Comparison of ENCODE assay signal across 8 mouse cellular contexts in genomic region chr7:126648486-126648885, GRCm38 (mm10). TPM values are rescaled to one million over a fixed set of nuclear protein-coding genes. Genes with fewer than 3 reads are reported as not detected.
A peak's percentile ranks its signal among the peaks of the same experiment; 100 is the strongest.
DNase-seq lines count a peak whose midpoint lies in the region; ATAC-seq and TF ChIP-seq lines count a peak whose summit lies in the region.

No protein-coding gene starts in this region.

- 76% methylated on average over 4 of the region's 4 CpGs for WGBS in limb, embryonic 14.5 days
- WGBS in stomach, embryonic 14.5 days, result 76% methylated on average over 4 of the region's 4 CpGs

- no peak for ATAC-seq in erythroblast, adult 5-6 weeks (replicated peaks; ENCODE audit: low FRiP score, poor library complexity, severe bottlenecking)
- ATAC-seq in limb, embryonic 14.5 days (ENCODE audit: low FRiP score, low read depth), result no peak
- no peak for ATAC-seq in stomach, embryonic 14.5 days (ENCODE audit: insufficient number of reproducible peaks, insufficient read depth, low FRiP score, low read depth)
- no peak for ATAC-seq in inflammation-experienced regulatory T-cells, adult 6 months

- H3K9ac ChIP-seq in limb, embryonic 14.5 days (ENCODE audit: low read depth, low read length, severe bottlenecking), result no peak overlapping the region
- H3K9ac ChIP-seq in stomach, embryonic 14.5 days (replicated peaks; ENCODE audit: low read depth, low read length), result no peak overlapping the region

- H3K4me2 ChIP-seq in limb, embryonic 14.5 days (replicated peaks; ENCODE audit: low read depth, low read length, severe bottlenecking), result peak overlapping the region; percentile 75; the same call in 1 of the 2 replicates
- H3K4me2 ChIP-seq in stomach, embryonic 14.5 days (replicated peaks; ENCODE audit: low read depth, low read length), result peak overlapping the region; percentile 67; the same call in 1 of the 2 replicates

- H3K36me3 ChIP-seq in erythroblast, embryonic 14.5 days (ENCODE audit: control insufficient read depth), result peaks cover 11% of the 10 kb centered on the region
- no peaks in the 10 kb centered on the region for H3K36me3 ChIP-seq in limb, embryonic 14.5 days (ENCODE audit: control insufficient read depth, insufficient read depth, low read length)
- no peaks in the 10 kb centered on the region for H3K36me3 ChIP-seq in stomach, embryonic 14.5 days (ENCODE audit: control insufficient read depth, insufficient read depth, low read length)

- no peak for TF ChIP-seq POLR2A in limb, embryonic 14.5 days (IDR thresholded peaks at IDR 0.05; ENCODE audit: borderline replicate concordance, extremely low read depth, insufficient read depth, insufficient read length)

- no peak overlapping the region for H3K27ac ChIP-seq in limb, embryonic 14.5 days (replicated peaks; ENCODE audit: low read depth, low read length)
- H3K27ac ChIP-seq in stomach, embryonic 14.5 days (ENCODE audit: low read length), result no peak overlapping the region

- H3K9me3 ChIP-seq in erythroblast, embryonic 14.5 days (ENCODE audit: control insufficient read depth, low read length), result no peaks in the 10 kb centered on the region
- no peaks in the 10 kb centered on the region for H3K9me3 ChIP-seq in limb, embryonic 14.5 days (ENCODE audit: control insufficient read depth, low read length)
- no peaks in the 10 kb centered on the region for H3K9me3 ChIP-seq in stomach, embryonic 14.5 days (ENCODE audit: control insufficient read depth, low read depth, low read length)

- peak overlapping the region; percentile 70 for H3K4me3 ChIP-seq in erythroblast, embryonic 14.5 days (replicated peaks)
- H3K4me3 ChIP-seq in limb, embryonic 14.5 days (replicated peaks; ENCODE audit: low read length), result peak overlapping the region; percentile 59; the same call in 1 of the 2 replicates
- peak overlapping the region; percentile 57; the same call in 1 of the 2 replicates for H3K4me3 ChIP-seq in stomach, embryonic 14.5 days (ENCODE audit: low read depth, low read length)

- DNase-seq in thymus, postnatal 25 days, result peak; percentile 11
- DNase-seq in thymus, adult 18-20 months, result no peak
- no peak for DNase-seq in limb, embryonic 14.5 days (ENCODE audit: low spot score)
- no peak for DNase-seq in layer of hippocampus, adult 9-11 months

- H3K27me3 ChIP-seq in erythroblast, embryonic 14.5 days (ENCODE audit: control insufficient read depth), result no peaks in the 10 kb centered on the region
- no peaks in the 10 kb centered on the region for H3K27me3 ChIP-seq in limb, embryonic 14.5 days (ENCODE audit: control insufficient read depth, insufficient read depth, low read length)
- H3K27me3 ChIP-seq in stomach, embryonic 14.5 days (ENCODE audit: control insufficient read depth, insufficient read depth, low read length), result no peaks in the 10 kb centered on the region

- H3K4me1 ChIP-seq in erythroblast, embryonic 14.5 days (ENCODE audit: control insufficient read depth), result peaks cover 45% of the 10 kb centered on the region
- H3K4me1 ChIP-seq in limb, embryonic 14.5 days (ENCODE audit: control insufficient read depth, insufficient read depth, low read length), result 0 out of 2 replicates have a peak, but pooled peaks cover 2% of the 10 kb centered on the region
- H3K4me1 ChIP-seq in stomach, embryonic 14.5 days (ENCODE audit: control insufficient read depth, insufficient read depth, low read length), result peaks cover 5% of the 10 kb centered on the region; the same call in 1 of the 2 replicates

RNA-seq across cellular contexts. Expression of gene Sgf29, which starts 0.6 kb away (rescaled TPM):
- 4.0 and 6.3 TPM in 2 replicates for polyA plus RNA-seq in erythroblast, embryonic 14.5 days (2012)
- 33.6 and 37.9 TPM in 2 replicates for total RNA-seq in erythroblast, adult 5-6 weeks (2015; ENCODE audit: low replicate concordance)
- total RNA-seq in erythroblast, adult 5-6 weeks (2017; ENCODE audit: low replicate concordance), result 6.8 and 17.6 TPM in 2 replicates
- polyA plus RNA-seq in limb, embryonic 14.5 days (2012; rRNA removed), result 49.8 and 61.6 TPM in 2 replicates
- 56.0 and 64.2 TPM in 2 replicates for polyA plus RNA-seq in limb, embryonic 14.5 days (2014; fragmentation: Nextera tagmentation; extraction: Ambion mirVana)
- polyA plus RNA-seq in stomach, embryonic 14.5 days (2014; fragmentation: Nextera tagmentation; extraction: Ambion mirVana), result 61.2 and 67.4 TPM in 2 replicates
- polyA plus RNA-seq in inflammation-experienced regulatory T-cells, adult 6 months (2017; shearing (Covaris generic)), result 100 to 1,000 TPM in 1 of 3 experiments, 10 to 100 TPM in 2; 46.5 to 103 (median 70.1) TPM

RNA-seq across cellular contexts. Expression of gene Nupr1, which starts 17.8 kb away (rescaled TPM):
- 0.27 and 0.35 TPM in 2 replicates for polyA plus RNA-seq in erythroblast, embryonic 14.5 days (2012)
- total RNA-seq in erythroblast, adult 5-6 weeks (2015; ENCODE audit: low replicate concordance), result 10.4 and 11.9 TPM in 2 replicates
- total RNA-seq in erythroblast, adult 5-6 weeks (2017; ENCODE audit: low replicate concordance), result 5.9 and 9.0 TPM in 2 replicates
- 5.8 and 11.6 TPM in 2 replicates for polyA plus RNA-seq in limb, embryonic 14.5 days (2012; rRNA removed)
- polyA plus RNA-seq in limb, embryonic 14.5 days (2014; fragmentation: Nextera tagmentation; extraction: Ambion mirVana), result 10.9 and 19.2 TPM in 2 replicates
- 7.0 and 21.7 TPM in 2 replicates for polyA plus RNA-seq in stomach, embryonic 14.5 days (2014; fragmentation: Nextera tagmentation; extraction: Ambion mirVana)
- 1 to 10 TPM in 1 of 3 experiments, not detected in 2; 2.2 TPM for polyA plus RNA-seq in inflammation-experienced regulatory T-cells, adult 6 months (2017; shearing (Covaris generic))

RNA-seq across cellular contexts. Expression of gene Sult1a1, which starts 27.7 kb away (rescaled TPM):
- polyA plus RNA-seq in erythroblast, embryonic 14.5 days (2012), result not detected in 2 replicates
- not detected in 2 replicates for total RNA-seq in erythroblast, adult 5-6 weeks (2015; ENCODE audit: low replicate concordance)
- total RNA-seq in erythroblast, adult 5-6 weeks (2017; ENCODE audit: low replicate concordance), result 3.6 and 6.0 TPM in 2 replicates
- 6.9 and 7.0 TPM in 2 replicates for polyA plus RNA-seq in limb, embryonic 14.5 days (2012; rRNA removed)
- polyA plus RNA-seq in limb, embryonic 14.5 days (2014; fragmentation: Nextera tagmentation; extraction: Ambion mirVana), result 10.3 TPM in 2 replicates
- 5.8 and 7.0 TPM in 2 replicates for polyA plus RNA-seq in stomach, embryonic 14.5 days (2014; fragmentation: Nextera tagmentation; extraction: Ambion mirVana)
- under 1 TPM in 1 of 3 experiments, not detected in 2; 0.65 TPM for polyA plus RNA-seq in inflammation-experienced regulatory T-cells, adult 6 months (2017; shearing (Covaris generic))

RNA-seq across cellular contexts. Expression of gene Bola2, which starts 46.7 kb away (rescaled TPM):
- polyA plus RNA-seq in erythroblast, embryonic 14.5 days (2012), result 14.2 and 14.8 TPM in 2 replicates
- 4.8 and 13.4 TPM in 2 replicates for total RNA-seq in erythroblast, adult 5-6 weeks (2015; ENCODE audit: low replicate concordance)
- total RNA-seq in erythroblast, adult 5-6 weeks (2017; ENCODE audit: low replicate concordance), result 11.6 and 27.2 TPM in 2 replicates
- 37.3 and 50.4 TPM in 2 replicates for polyA plus RNA-seq in limb, embryonic 14.5 days (2012; rRNA removed)
- polyA plus RNA-seq in limb, embryonic 14.5 days (2014; fragmentation: Nextera tagmentation; extraction: Ambion mirVana), result 121 and 122 TPM in 2 replicates
- polyA plus RNA-seq in stomach, embryonic 14.5 days (2014; fragmentation: Nextera tagmentation; extraction: Ambion mirVana), result 118 and 127 TPM in 2 replicates
- polyA plus RNA-seq in inflammation-experienced regulatory T-cells, adult 6 months (2017; shearing (Covaris generic)), result 100 to 1,000 TPM in 2 of 3 experiments, 10 to 100 TPM in 1; 89.3 to 196 (median 149) TPM

RNA-seq across cellular contexts. Expression of gene Slx1b, which starts 47.1 kb away (rescaled TPM):
- 0.21 and 0.33 TPM in 2 replicates for polyA plus RNA-seq in erythroblast, embryonic 14.5 days (2012)
- 0.19 and 1.9 TPM in 2 replicates for total RNA-seq in erythroblast, adult 5-6 weeks (2015; ENCODE audit: low replicate concordance)
- total RNA-seq in erythroblast, adult 5-6 weeks (2017; ENCODE audit: low replicate concordance), result 0.42 and 1.4 TPM in 2 replicates
- polyA plus RNA-seq in limb, embryonic 14.5 days (2012; rRNA removed), result 33.2 and 44.0 TPM in 2 replicates
- 8.6 and 9.9 TPM in 2 replicates for polyA plus RNA-seq in limb, embryonic 14.5 days (2014; fragmentation: Nextera tagmentation; extraction: Ambion mirVana)
- polyA plus RNA-seq in stomach, embryonic 14.5 days (2014; fragmentation: Nextera tagmentation; extraction: Ambion mirVana), result 7.1 and 8.4 TPM in 2 replicates
- polyA plus RNA-seq in inflammation-experienced regulatory T-cells, adult 6 months (2017; shearing (Covaris generic)), result 10 to 100 TPM; 11.7 to 18.2 (median 13.3) TPM
